Mouse (Mus musculus): ENCODE measurements around the gene Degs1.

- TF ChIP-seq POLR2A (IDR thresholded peaks at IDR 0.05; ENCODE audit: borderline replicate concordance, insufficient read depth, low read length) (no peak), CTCF (IDR thresholded peaks at IDR 0.05; ENCODE audit: borderline replicate concordance, insufficient read depth, low read depth, low read length) (peak; percentile 17; the same call in 1 of the 2 replicates)
These were observed 28.8 kb upstream of the Degs1 start for GRCm38 (mm10) chr1:182311376-182311775.
